In genomic region chr5:112215291-112215751, GRCm38 (mm10) we compare ENCODE assay signal across 8 mouse cellular contexts. TPM values are rescaled to one million over a fixed set of nuclear protein-coding genes. Genes with fewer than 3 reads are reported as not detected.
A peak's percentile ranks its signal among the peaks of the same experiment; 100 is the strongest.
DNase-seq lines count a peak whose midpoint lies in the region; ATAC-seq and TF ChIP-seq lines count a peak whose summit lies in the region.

No protein-coding gene starts in this region.

- no peak for ATAC-seq in embryonic facial prominence, embryonic 13.5 days (ENCODE audit: insufficient number of reproducible peaks, insufficient read depth, low FRiP score, low TSS enrichment, low read depth)
- no peak for ATAC-seq in neural tube, embryonic 14.5 days (ENCODE audit: low read depth)

- H3K4me3 ChIP-seq in layer of hippocampus, adult 2 months = no peak overlapping the region; the same call in 1 of the 2 replicates
- no peak overlapping the region for H3K4me3 ChIP-seq in embryonic facial prominence, embryonic 13.5 days
- no peak overlapping the region for H3K4me3 ChIP-seq in neural tube, embryonic 14.5 days (ENCODE audit: low read depth, low read length)

- peak overlapping the region; percentile 71 for H3K27ac ChIP-seq in layer of hippocampus, adult 2 months
- H3K27ac ChIP-seq in embryonic facial prominence, embryonic 13.5 days = peak overlapping the region; percentile 28; the same call in 1 of the 2 replicates
- H3K27ac ChIP-seq in neural tube, embryonic 14.5 days (ENCODE audit: low read depth, low read length) = peak overlapping the region; percentile 39; the same call in 1 of the 2 replicates

- peak overlapping the region; percentile 46; the same call in 1 of the 2 replicates for H3K9ac ChIP-seq in embryonic facial prominence, embryonic 13.5 days
- H3K9ac ChIP-seq in neural tube, embryonic 14.5 days (replicated peaks; ENCODE audit: low read depth, low read length) = no peak overlapping the region

- WGBS in embryonic facial prominence, embryonic 13.5 days = 12% methylated on average over 12 of the region's 12 CpGs
- WGBS in neural tube, embryonic 14.5 days = 11% methylated on average over 12 of the region's 12 CpGs

- H3K27me3 ChIP-seq in embryonic facial prominence, embryonic 13.5 days = peaks cover 6% of the 10 kb centered on the region; the same call in 1 of the 2 replicates
- H3K27me3 ChIP-seq in neural tube, embryonic 14.5 days (ENCODE audit: control insufficient read depth, insufficient read depth, low read length) = no peaks in the 10 kb centered on the region

- peak in 1 of 2 experiments; percentile 70 for DNase-seq in layer of hippocampus, adult 2 months (ENCODE audit: low spot score in 2 of 2)
- DNase-seq in layer of hippocampus, adult 9-11 months = no peak
- DNase-seq in layer of hippocampus, adult 8-10 months (ENCODE audit: low spot score in 2 of 2) = peak; percentile 52 to 70
- no peak for DNase-seq in ovary, adult 18-20 months (ENCODE audit: low spot score)
- no peak for DNase-seq in kidney, postnatal 25 days
- no peak for DNase-seq in adrenal gland, postnatal 10 days

- peak overlapping the region; percentile 36 for H3K4me2 ChIP-seq in embryonic facial prominence, embryonic 13.5 days
- no peak overlapping the region for H3K4me2 ChIP-seq in neural tube, embryonic 14.5 days (ENCODE audit: low read depth, low read length)

- H3K36me3 ChIP-seq in embryonic facial prominence, embryonic 13.5 days = no peaks in the 10 kb centered on the region
- H3K36me3 ChIP-seq in neural tube, embryonic 14.5 days (ENCODE audit: control insufficient read depth, insufficient read depth, low read length) = peaks cover 20% of the 10 kb centered on the region

- H3K4me1 ChIP-seq in embryonic facial prominence, embryonic 13.5 days = peaks cover 32% of the 10 kb centered on the region
- H3K4me1 ChIP-seq in neural tube, embryonic 14.5 days (ENCODE audit: control insufficient read depth, insufficient read depth, low read length) = peaks cover 28% of the 10 kb centered on the region

- no peaks in the 10 kb centered on the region for H3K9me3 ChIP-seq in embryonic facial prominence, embryonic 13.5 days
- H3K9me3 ChIP-seq in neural tube, embryonic 14.5 days (ENCODE audit: control insufficient read depth, low read length) = no peaks in the 10 kb centered on the region

- no peak for TF ChIP-seq CTCF in layer of hippocampus, adult 2 months (conservative IDR thresholded peaks at IDR 0.05)

RNA-seq across cellular contexts. Expression of gene Cryba4, which starts 37.0 kb away (rescaled TPM):
- 1 to 10 TPM; 1.0 to 1.5 TPM for total RNA-seq in layer of hippocampus, adult 2 months (2021)
- 1.0 and 1.9 TPM in 2 replicates for polyA plus RNA-seq in embryonic facial prominence, embryonic 13.5 days (2015; fragmentation: Nextera tagmentation; extraction: Ambion mirVana)
- total RNA-seq in layer of hippocampus, adult 8-10 months (2022) = 1 to 10 TPM; 1.1 to 1.7 (median 1.3) TPM
- 0.79 and 2.7 TPM in 2 replicates for polyA plus RNA-seq in neural tube, embryonic 14.5 days (2014; fragmentation: Nextera tagmentation; extraction: Ambion mirVana)
- 10 to 100 TPM in 1 of 2 experiments, 1 to 10 TPM in 1; 7.9 to 17.4 TPM for total RNA-seq in adrenal gland, postnatal 10 days (2021)

RNA-seq across cellular contexts. Expression of gene Crybb1, which starts 40.3 kb away (rescaled TPM):
- 1 to 10 TPM; 6.4 to 7.8 TPM for total RNA-seq in layer of hippocampus, adult 2 months (2021)
- polyA plus RNA-seq in embryonic facial prominence, embryonic 13.5 days (2015; fragmentation: Nextera tagmentation; extraction: Ambion mirVana) = 1.0 and 1.3 TPM in 2 replicates
- 1 to 10 TPM; 3.5 to 6.2 (median 4.4) TPM for total RNA-seq in layer of hippocampus, adult 8-10 months (2022)
- 3.4 and 4.5 TPM in 2 replicates for polyA plus RNA-seq in neural tube, embryonic 14.5 days (2014; fragmentation: Nextera tagmentation; extraction: Ambion mirVana)
- total RNA-seq in adrenal gland, postnatal 10 days (2021) = 1 to 10 TPM; 1.4 to 2.2 TPM

Comparison
In these comparisons a context has a peak if more than half of its experiments do, and no peak if none do; other contexts are left out.
1. DNase-seq: peak in layer of hippocampus, adult 8-10 months (2 of 2); none in layer of hippocampus, adult 9-11 months (single experiment), ovary, adult 18-20 months (single experiment), kidney, postnatal 25 days (0 of 2) and adrenal gland, postnatal 10 days (single experiment).
2. Peak in every context shown above with its lines, with median percentiles within 50 percentile points of each other: H3K27ac ChIP-seq.